Mouse (Mus musculus): ENCODE results near the gene Gm42417. TPM values are rescaled to one million over a fixed set of nuclear protein-coding genes. Genes with fewer than 3 reads are reported as not detected.

Gm42417 gene
- polyA plus RNA-seq, 1 experiment from 2014 or later, result not detected

DNA sequence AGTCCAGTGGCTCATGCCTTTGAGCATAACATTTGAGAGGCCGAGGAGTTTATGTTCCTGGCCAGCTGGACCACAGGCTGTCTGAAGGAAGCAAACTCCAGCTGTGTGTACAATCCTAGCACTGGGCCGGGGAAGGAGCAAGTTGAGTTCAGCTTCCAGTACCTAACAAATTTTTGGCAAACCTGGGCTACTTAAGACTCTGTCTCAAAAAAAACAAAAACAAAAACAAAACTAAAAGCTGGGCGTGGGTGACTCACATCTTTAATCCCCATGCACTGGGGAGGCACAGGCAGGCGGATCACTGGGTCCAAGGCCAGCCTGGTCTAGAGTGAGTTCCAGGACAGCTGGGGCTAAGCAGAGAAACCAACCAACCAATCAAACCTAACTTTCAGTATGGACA is 29.5 kb upstream of the Gm42417 start:
- no peak for DNase-seq
- TF ChIP-seq EP300 (IDR thresholded peaks at IDR 0.05; ENCODE audit: low read depth), result no peak
- TF ChIP-seq CTCF (IDR thresholded peaks at IDR 0.05; ENCODE audit: low read depth), result no peak

DNA sequence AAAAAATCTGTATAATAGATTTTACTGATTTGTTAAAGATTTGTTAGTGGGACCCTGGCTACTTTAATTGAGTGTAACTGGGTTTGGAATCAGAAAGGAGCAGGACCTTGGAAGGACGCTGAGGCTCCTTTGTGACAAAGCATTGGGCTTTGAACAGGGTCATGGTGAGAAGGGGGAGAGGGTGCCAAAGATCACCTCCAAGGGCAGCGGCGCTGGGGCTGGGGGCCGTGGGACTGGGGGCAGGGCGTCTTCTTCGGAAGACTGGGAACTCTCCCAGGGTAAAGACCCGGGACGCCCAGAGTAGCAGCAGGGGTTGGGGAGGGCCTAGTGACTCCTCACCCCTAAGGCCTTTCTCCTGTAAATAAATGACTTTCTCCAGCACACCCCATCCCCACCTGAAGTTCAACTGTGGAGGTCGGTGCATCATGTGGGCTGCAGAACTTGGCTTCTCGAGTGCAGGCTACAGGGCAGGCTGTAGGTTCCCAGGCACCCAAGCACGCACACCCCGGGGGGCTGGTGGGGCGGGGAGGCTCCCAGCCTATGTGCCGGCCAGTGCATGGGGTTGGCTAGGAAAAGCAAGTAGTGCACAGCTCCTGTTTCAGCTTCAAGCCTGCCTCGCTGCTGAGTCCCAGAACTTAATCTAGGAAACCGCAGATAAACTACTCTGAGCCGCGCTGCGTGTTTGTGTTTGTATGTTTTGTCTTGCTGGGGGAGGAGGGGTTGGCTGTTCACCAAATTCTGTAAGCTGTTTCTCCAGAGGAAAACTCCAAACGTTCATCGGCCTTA is 28.8 kb upstream of the Gm42417 start:
- Histone ChIP-seq H3K27ac (ENCODE audit: low read depth) (no peak overlapping the region; the same call in 1 of the 2 replicates), H3K36me3 (replicated peaks; ENCODE audit: insufficient read depth, low read length) (no peaks in the 10 kb centered on the region), H3K4me3 (ENCODE audit: low read depth, low read length) (no peak overlapping the region), H3K4me1 (ENCODE audit: insufficient read depth) (peaks cover 13% of the 10 kb centered on the region; the same call in 1 of the 2 replicates), H3K9ac (replicated peaks) (no peak overlapping the region), H3K27me3 (ENCODE audit: insufficient read depth, low read length) (no peaks in the 10 kb centered on the region), H3K9me3 (ENCODE audit: low read length) (no peaks in the 10 kb centered on the region), H3K4me2 (ENCODE audit: low read depth, low read length) (no peak overlapping the region; the same call in 1 of the 2 replicates)
- no peak for DNase-seq
- no peak for TF ChIP-seq CTCF (IDR thresholded peaks at IDR 0.05; ENCODE audit: low read depth)
- TF ChIP-seq EP300 (IDR thresholded peaks at IDR 0.05; ENCODE audit: low read depth), result no peak
- WGBS (ENCODE audit: insufficient replicate concordance), result 61% methylated on average over 21 of the region's 21 CpGs
- no peak for ATAC-seq

More for the DNA sequence above, 29.5 kb upstream of the Gm42417 start:
- H3K9me3 ChIP-seq (ENCODE audit: low read length), result no peaks in the 10 kb centered on the region
- no peaks in the 10 kb centered on the region for H3K36me3 ChIP-seq (replicated peaks; ENCODE audit: insufficient read depth, low read length)
- H3K27me3 ChIP-seq (ENCODE audit: insufficient read depth, low read length), result no peaks in the 10 kb centered on the region
- WGBS (ENCODE audit: insufficient replicate concordance), result 64% methylated on average over 4 of the region's 4 CpGs
- peak overlapping the region; percentile 55; the same call in 1 of the 2 replicates for H3K27ac ChIP-seq (ENCODE audit: low read depth)
- no peak for ATAC-seq
- H3K4me1 ChIP-seq (ENCODE audit: insufficient read depth), result peaks cover 9% of the 10 kb centered on the region; the same call in 1 of the 2 replicates
- no peak overlapping the region for H3K9ac ChIP-seq (replicated peaks)
- H3K4me2 ChIP-seq (ENCODE audit: low read depth, low read length), result no peak overlapping the region
- H3K4me3 ChIP-seq (ENCODE audit: low read depth, low read length), result no peak overlapping the region

DNA sequence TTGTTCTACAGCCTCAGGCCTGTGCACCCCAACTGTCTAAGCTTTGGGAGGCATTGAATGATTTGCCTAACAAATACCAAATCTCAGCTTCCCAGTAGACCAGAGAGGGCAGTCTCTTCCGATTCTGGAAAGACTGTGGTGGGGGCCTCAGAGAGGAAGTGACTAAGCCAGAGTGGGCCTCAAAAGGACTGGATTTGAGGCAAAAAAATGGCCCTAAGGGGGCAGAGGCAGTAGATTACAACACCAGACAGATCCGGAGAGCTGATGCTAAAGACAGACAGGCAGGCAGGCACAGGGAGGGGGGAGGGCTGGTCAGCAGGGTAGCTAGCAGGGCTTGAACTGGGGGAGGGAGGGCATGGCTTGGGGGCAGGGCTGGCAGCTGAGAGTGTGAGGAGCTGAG is 27.2 kb upstream of the Gm42417 start:
- Histone ChIP-seq H3K9me3 (ENCODE audit: low read length) (no peaks in the 10 kb centered on the region), H3K27me3 (ENCODE audit: insufficient read depth, low read length) (0 out of 2 replicates have a peak, but pooled peaks cover under 1% of the 10 kb centered on the region), H3K4me2 (ENCODE audit: low read depth, low read length) (no peak overlapping the region), H3K4me1 (ENCODE audit: insufficient read depth) (peaks cover 15% of the 10 kb centered on the region), H3K9ac (replicated peaks) (no peak overlapping the region), H3K27ac (ENCODE audit: low read depth) (no peak overlapping the region), H3K4me3 (ENCODE audit: low read depth, low read length) (no peak overlapping the region), H3K36me3 (replicated peaks; ENCODE audit: insufficient read depth, low read length) (no peaks in the 10 kb centered on the region)
- TF ChIP-seq CTCF (IDR thresholded peaks at IDR 0.05; ENCODE audit: low read depth) (no peak), EP300 (IDR thresholded peaks at IDR 0.05; ENCODE audit: low read depth) (no peak)
- DNase-seq (no peak), ATAC-seq (no peak)
- 11% methylated on average over 2 of the region's 2 CpGs for WGBS (ENCODE audit: insufficient replicate concordance)

DNA sequence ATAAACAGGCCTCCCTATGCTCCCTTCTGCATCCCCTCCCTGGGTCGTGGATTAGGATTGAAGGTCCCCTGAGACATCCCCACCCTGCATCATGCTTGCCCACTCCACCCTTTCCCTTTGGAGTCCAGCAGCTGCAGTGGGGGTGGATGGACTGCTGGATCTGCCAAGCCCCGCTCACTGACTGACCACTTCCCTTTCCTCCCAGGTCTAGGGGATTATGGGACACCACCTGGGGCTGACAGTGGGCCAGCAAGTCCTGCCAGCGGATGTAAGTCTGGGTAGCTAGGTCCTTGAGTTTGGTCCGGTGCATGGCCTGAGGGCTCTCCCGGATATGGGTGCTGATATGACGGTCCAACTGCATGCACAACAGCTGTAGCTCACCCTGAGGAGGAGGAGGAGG is 24.9 kb upstream of the Gm42417 start:
- TF ChIP-seq EP300 (IDR thresholded peaks at IDR 0.05; ENCODE audit: low read depth) (no peak), CTCF (IDR thresholded peaks at IDR 0.05; ENCODE audit: low read depth) (no peak)
- Histone ChIP-seq H3K27me3 (ENCODE audit: insufficient read depth, low read length) (peaks cover 16% of the 10 kb centered on the region; the same call in 1 of the 2 replicates), H3K9ac (replicated peaks) (no peak overlapping the region), H3K4me3 (ENCODE audit: low read depth, low read length) (no peak overlapping the region), H3K27ac (ENCODE audit: low read depth) (no peak overlapping the region), H3K36me3 (replicated peaks; ENCODE audit: insufficient read depth, low read length) (no peaks in the 10 kb centered on the region), H3K9me3 (ENCODE audit: low read length) (no peaks in the 10 kb centered on the region), H3K4me1 (ENCODE audit: insufficient read depth) (peaks cover 6% of the 10 kb centered on the region; the same call in 1 of the 2 replicates), H3K4me2 (ENCODE audit: low read depth, low read length) (no peak overlapping the region)
- WGBS (ENCODE audit: insufficient replicate concordance), result 53% methylated on average over 6 of the region's 6 CpGs
- ATAC-seq (no peak), DNase-seq (no peak)

DNA sequence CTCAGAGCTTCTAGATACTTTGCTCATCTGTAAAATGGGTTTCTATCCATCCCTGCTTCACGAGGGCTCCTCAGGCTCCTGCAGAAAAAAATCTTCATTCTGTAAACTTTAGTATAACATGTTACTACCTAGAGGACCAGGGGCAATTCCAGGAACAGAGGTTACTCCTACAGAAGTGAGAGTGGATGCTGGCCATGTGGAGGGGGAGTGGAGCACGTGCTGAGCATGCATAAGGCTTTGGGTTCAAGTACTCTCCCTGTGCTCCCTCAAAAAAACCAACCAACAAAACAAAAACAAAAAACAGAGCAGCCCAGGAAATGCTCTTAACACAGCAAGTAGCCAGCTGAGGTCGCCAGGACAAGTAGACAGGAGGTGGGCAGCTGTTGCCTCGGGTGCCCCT is 24.4 kb upstream of the Gm42417 start:
- WGBS (ENCODE audit: insufficient replicate concordance), result 59% methylated on average over 4 of the region's 4 CpGs
- Histone ChIP-seq H3K36me3 (replicated peaks; ENCODE audit: insufficient read depth, low read length) (no peaks in the 10 kb centered on the region), H3K4me2 (ENCODE audit: low read depth, low read length) (no peak overlapping the region), H3K4me1 (ENCODE audit: insufficient read depth) (peaks cover 11% of the 10 kb centered on the region; the same call in 1 of the 2 replicates), H3K4me3 (ENCODE audit: low read depth, low read length) (no peak overlapping the region), H3K9me3 (ENCODE audit: low read length) (no peaks in the 10 kb centered on the region), H3K27me3 (ENCODE audit: insufficient read depth, low read length) (peaks cover 21% of the 10 kb centered on the region), H3K27ac (ENCODE audit: low read depth) (no peak overlapping the region), H3K9ac (replicated peaks) (no peak overlapping the region)
- ATAC-seq, result no peak
- no peak for TF ChIP-seq EP300 (IDR thresholded peaks at IDR 0.05; ENCODE audit: low read depth)
- no peak for TF ChIP-seq CTCF (IDR thresholded peaks at IDR 0.05; ENCODE audit: low read depth)
- no peak for DNase-seq

DNA sequence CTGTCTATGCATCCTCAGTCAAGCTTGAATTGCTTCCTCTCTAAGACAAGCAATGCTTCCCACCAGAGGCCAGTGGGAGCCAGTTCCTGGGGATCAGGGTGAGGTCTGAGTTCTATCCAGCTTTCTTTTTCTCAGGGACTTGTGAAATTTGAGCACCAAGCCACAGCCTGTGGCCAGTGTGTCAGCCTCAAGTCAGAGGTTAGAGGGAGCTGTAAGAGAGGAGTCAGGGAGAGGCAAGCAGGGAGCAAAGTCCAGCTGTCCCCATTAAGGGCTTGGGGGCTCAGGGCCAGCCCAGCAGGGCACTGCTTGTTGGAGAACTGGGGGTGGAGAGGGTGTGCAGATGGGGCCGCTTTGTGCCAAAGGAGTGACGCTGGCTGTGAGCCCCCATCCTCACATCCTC is 24.0 kb upstream of the Gm42417 start:
- DNase-seq, result no peak
- H3K27me3 ChIP-seq (ENCODE audit: insufficient read depth, low read length), result peaks cover 24% of the 10 kb centered on the region

More for the DNA sequence above, 24.0 kb upstream of the Gm42417 start:
- ATAC-seq, result no peak
- Histone ChIP-seq H3K9me3 (ENCODE audit: low read length) (no peaks in the 10 kb centered on the region), H3K9ac (replicated peaks) (no peak overlapping the region), H3K4me1 (ENCODE audit: insufficient read depth) (peaks cover 12% of the 10 kb centered on the region; the same call in 1 of the 2 replicates), H3K4me3 (ENCODE audit: low read depth, low read length) (no peak overlapping the region), H3K4me2 (ENCODE audit: low read depth, low read length) (no peak overlapping the region), H3K27ac (ENCODE audit: low read depth) (no peak overlapping the region), H3K36me3 (replicated peaks; ENCODE audit: insufficient read depth, low read length) (no peaks in the 10 kb centered on the region)
- 83% methylated on average over 2 of the region's 2 CpGs for WGBS (ENCODE audit: insufficient replicate concordance)
- no peak for TF ChIP-seq CTCF (IDR thresholded peaks at IDR 0.05; ENCODE audit: low read depth)
- no peak for TF ChIP-seq EP300 (IDR thresholded peaks at IDR 0.05; ENCODE audit: low read depth)
